Comparison of ENCODE assay signal across 10 mouse cellular contexts in genomic region chr9:44500638-44501175, GRCm38 (mm10). TPM values are rescaled to one million over a fixed set of nuclear protein-coding genes. Genes with fewer than 3 reads are reported as not detected.
DNase-seq lines count a peak whose midpoint lies in the region; ATAC-seq and TF ChIP-seq lines count a peak whose summit lies in the region.
"Had no signal": no experiment of that assay in that cellular context is flagged by ENCODE, and none has a peak within 500 bp of the region (broad histone marks: within the 10 kb centered on the region; RNA-seq: fewer than 3 reads in every experiment).

No protein-coding gene starts in this region.

- ATAC-seq in liver, embryonic 11.5 days (replicated peaks; ENCODE audit: low FRiP score), result no peak
- no peak for ATAC-seq in liver, postnatal 0 days
- no peak for ATAC-seq in forebrain, embryonic 11.5 days (replicated peaks; ENCODE audit: low FRiP score)
- ATAC-seq in neural tube, embryonic 13.5 days (ENCODE audit: low read depth), result no peak

- peaks cover 10% of the 10 kb centered on the region; the same call in 1 of the 2 replicates for H3K27me3 ChIP-seq in liver, embryonic 11.5 days (replicated peaks; ENCODE audit: control insufficient read depth, insufficient read depth, low read length)
- 0 out of 2 replicates have a peak, but pooled peaks cover 3% of the 10 kb centered on the region for H3K27me3 ChIP-seq in liver, postnatal 0 days (ENCODE audit: insufficient read depth, low read length)
- no peaks in the 10 kb centered on the region for H3K27me3 ChIP-seq in forebrain, embryonic 11.5 days (ENCODE audit: control insufficient read depth, insufficient read depth, low read length)
- H3K27me3 ChIP-seq in neural tube, embryonic 13.5 days, result no peaks in the 10 kb centered on the region

- no peak overlapping the region for H3K4me3 ChIP-seq in liver, embryonic 11.5 days (ENCODE audit: low read depth, low read length)
- no peak overlapping the region for H3K4me3 ChIP-seq in liver, postnatal 0 days (ENCODE audit: low read depth, low read length)
- no peak overlapping the region for H3K4me3 ChIP-seq in forebrain, embryonic 11.5 days (ENCODE audit: low read depth, low read length)
- H3K4me3 ChIP-seq in neural tube, embryonic 13.5 days, result no peak overlapping the region

- no peak overlapping the region for H3K27ac ChIP-seq in liver, embryonic 11.5 days (ENCODE audit: low read depth, low read length)
- no peak overlapping the region for H3K27ac ChIP-seq in liver, postnatal 0 days (ENCODE audit: low read depth)
- H3K27ac ChIP-seq in forebrain, embryonic 11.5 days (ENCODE audit: low read depth, low read length), result peak overlapping the region; percentile 83; the same call in 1 of the 2 replicates
- H3K27ac ChIP-seq in neural tube, embryonic 13.5 days (replicated peaks), result peak overlapping the region; percentile 95

- peaks cover 3% of the 10 kb centered on the region; the same call in 1 of the 2 replicates for H3K36me3 ChIP-seq in liver, embryonic 11.5 days (ENCODE audit: control insufficient read depth, insufficient read depth, low read length)
- peaks cover 4% of the 10 kb centered on the region; the same call in 1 of the 2 replicates for H3K36me3 ChIP-seq in liver, postnatal 0 days (replicated peaks; ENCODE audit: insufficient read depth, low read length)
- H3K36me3 ChIP-seq in forebrain, embryonic 11.5 days (ENCODE audit: control insufficient read depth, insufficient read depth, low read length), result no peaks in the 10 kb centered on the region
- H3K36me3 ChIP-seq in neural tube, embryonic 13.5 days, result peaks cover 18% of the 10 kb centered on the region

- DNase-seq in liver, embryonic 11.5 days (ENCODE audit: low spot score), result no peak
- DNase-seq in liver, postnatal 0 days, result no peak
- DNase-seq in forebrain, embryonic 11.5 days (ENCODE audit: low spot score), result no peak
- DNase-seq in kidney, adult 9 months, result peak; percentile 23
- no peak for DNase-seq in adrenal gland, postnatal 25 days
- DNase-seq in spleen, postnatal 10 days (ENCODE audit: low spot score in 2 of 2), result no peak
- no peak for DNase-seq in natural killer cell, adult 2 months (ENCODE audit: low spot score in 2 of 2)

- peak overlapping the region; percentile 89 for H3K4me2 ChIP-seq in liver, embryonic 11.5 days
- H3K4me2 ChIP-seq in liver, postnatal 0 days (ENCODE audit: low read depth, low read length), result no peak overlapping the region
- H3K4me2 ChIP-seq in forebrain, embryonic 11.5 days (ENCODE audit: low read depth, low read length, severe bottlenecking), result no peak overlapping the region
- H3K4me2 ChIP-seq in neural tube, embryonic 13.5 days, result peak overlapping the region; percentile 73

- TF ChIP-seq CTCF in liver, postnatal 0 days (IDR thresholded peaks at IDR 0.05; ENCODE audit: low read depth), result no peak

- no peak for TF ChIP-seq EP300 in liver, postnatal 0 days (IDR thresholded peaks at IDR 0.05; ENCODE audit: low read depth)

- peaks cover 46% of the 10 kb centered on the region for H3K4me1 ChIP-seq in liver, embryonic 11.5 days (replicated peaks; ENCODE audit: control insufficient read depth, insufficient read depth, low read length)
- peaks cover 22% of the 10 kb centered on the region for H3K4me1 ChIP-seq in liver, postnatal 0 days (ENCODE audit: insufficient read depth)
- peaks cover 36% of the 10 kb centered on the region for H3K4me1 ChIP-seq in forebrain, embryonic 11.5 days (replicated peaks; ENCODE audit: control insufficient read depth, insufficient read depth, low read length)
- H3K4me1 ChIP-seq in neural tube, embryonic 13.5 days (replicated peaks), result peaks cover 70% of the 10 kb centered on the region

- no peaks in the 10 kb centered on the region for H3K9me3 ChIP-seq in liver, embryonic 11.5 days (ENCODE audit: control insufficient read depth, low read length)
- H3K9me3 ChIP-seq in liver, postnatal 0 days (ENCODE audit: low read length), result no peaks in the 10 kb centered on the region
- no peaks in the 10 kb centered on the region for H3K9me3 ChIP-seq in forebrain, embryonic 11.5 days (ENCODE audit: control insufficient read depth, low read length)
- H3K9me3 ChIP-seq in neural tube, embryonic 13.5 days, result no peaks in the 10 kb centered on the region

- 45% methylated on average over 8 of the region's 8 CpGs for WGBS in liver, embryonic 11.5 days
- 65% methylated on average over 8 of the region's 8 CpGs for WGBS in liver, postnatal 0 days (ENCODE audit: insufficient replicate concordance)
- 51% methylated on average over 8 of the region's 8 CpGs for WGBS in forebrain, embryonic 11.5 days
- 56% methylated on average over 8 of the region's 8 CpGs for WGBS in neural tube, embryonic 13.5 days

- H3K9ac ChIP-seq in liver, embryonic 11.5 days (ENCODE audit: low read depth, low read length), result no peak overlapping the region
- no peak overlapping the region for H3K9ac ChIP-seq in liver, postnatal 0 days (replicated peaks)
- H3K9ac ChIP-seq in forebrain, embryonic 11.5 days (ENCODE audit: low read length), result no peak overlapping the region
- peak overlapping the region; percentile 77 for H3K9ac ChIP-seq in neural tube, embryonic 13.5 days

RNA-seq across cellular contexts. Expression of gene Bcl9l, which starts 18.1 kb away (rescaled TPM):
- polyA plus RNA-seq in liver, embryonic 11.5 days (2014; fragmentation: Nextera tagmentation; extraction: Ambion mirVana), result 4.1 and 5.0 TPM in 2 replicates
- 2.0 and 2.2 TPM in 2 replicates for polyA plus RNA-seq in liver, postnatal 0 days (2015; fragmentation: Nextera tagmentation; extraction: Ambion mirVana)
- polyA plus RNA-seq in forebrain, embryonic 11.5 days (2014; fragmentation: Nextera tagmentation; extraction: Ambion mirVana), result 8.7 and 10.6 TPM in 2 replicates
- 9.4 and 9.6 TPM in 2 replicates for polyA plus RNA-seq in neural tube, embryonic 13.5 days (2015; fragmentation: Nextera tagmentation; extraction: Ambion mirVana)
- total RNA-seq in adrenal gland, postnatal 25 days (2021), result 56.0 and 82.0 TPM in 2 replicates

RNA-seq across cellular contexts. Expression of gene Upk2, which starts 45.9 kb away (rescaled TPM):
- polyA plus RNA-seq in liver, embryonic 11.5 days (2014; fragmentation: Nextera tagmentation; extraction: Ambion mirVana), result not detected in 2 replicates
- not detected in 2 replicates for polyA plus RNA-seq in liver, postnatal 0 days (2015; fragmentation: Nextera tagmentation; extraction: Ambion mirVana)
- polyA plus RNA-seq in forebrain, embryonic 11.5 days (2014; fragmentation: Nextera tagmentation; extraction: Ambion mirVana), result not detected in 2 replicates
- not detected in 2 replicates for polyA plus RNA-seq in neural tube, embryonic 13.5 days (2015; fragmentation: Nextera tagmentation; extraction: Ambion mirVana)
- total RNA-seq in adrenal gland, postnatal 25 days (2021), result not detected in 2 replicates
- total RNA-seq: common myeloid progenitor, adult 5-6 weeks; liver, adult 2 months had no signal
- polyA plus RNA-seq: liver, adult 2 months had no signal

RNA-seq across cellular contexts. Expression of gene Foxr1, which starts 59.8 kb away (rescaled TPM):
- polyA plus RNA-seq in liver, embryonic 11.5 days (2014; fragmentation: Nextera tagmentation; extraction: Ambion mirVana), result not detected in 2 replicates
- not detected in 2 replicates for polyA plus RNA-seq in liver, postnatal 0 days (2015; fragmentation: Nextera tagmentation; extraction: Ambion mirVana)
- polyA plus RNA-seq in forebrain, embryonic 11.5 days (2014; fragmentation: Nextera tagmentation; extraction: Ambion mirVana), result not detected in 2 replicates
- polyA plus RNA-seq in neural tube, embryonic 13.5 days (2015; fragmentation: Nextera tagmentation; extraction: Ambion mirVana), result not detected in 2 replicates
- total RNA-seq in adrenal gland, postnatal 25 days (2021), result not detected in 2 replicates
- total RNA-seq: common myeloid progenitor, adult 5-6 weeks; liver, adult 2 months had no signal
- polyA plus RNA-seq: liver, adult 2 months had no signal

Comparison
In these comparisons a context has a peak if more than half of its experiments do, and no peak if none do; other contexts are left out.
1. H3K4me2 ChIP-seq: peak in liver, embryonic 11.5 days (single experiment) and neural tube, embryonic 13.5 days (single experiment); none in liver, postnatal 0 days (single experiment) and forebrain, embryonic 11.5 days (single experiment).
2. H3K27ac ChIP-seq: peak in forebrain, embryonic 11.5 days (single experiment) and neural tube, embryonic 13.5 days (single experiment); none in liver, embryonic 11.5 days (single experiment) and liver, postnatal 0 days (single experiment).